Mouse (Mus musculus) cortical plate, adult 2 months (tissue): ENCODE data around the gene Selenow. TPM values are rescaled to one million over a fixed set of nuclear protein-coding genes. Genes with fewer than 3 reads are reported as not detected.

Experiments used
- H3K27ac ChIP-seq: fragments of 200-500 bp; 2 replicates; pipeline ENCODE4 v1.5.1; 2012; ENCODE audit warnings: low read length, control low read depth, inconsistent platforms; ENCODE audit not compliant: insufficient read depth
- H3K4me1 ChIP-seq: fragments of 200-500 bp; 2 replicates; pipeline ENCODE4 v1.6.1; 2011; ENCODE audit warnings: low read length; ENCODE audit not compliant: control insufficient read depth, insufficient read depth
- H3K4me3 ChIP-seq: fragments of 200-500 bp; 2 replicates; pipeline ENCODE4 v1.5.1; 2011; ENCODE audit warnings: mild to moderate bottlenecking, low read length, control low read depth; ENCODE audit not compliant: insufficient read depth
- CTCF ChIP-seq: fragments of 200-500 bp; IDR thresholded peaks from 2 replicates; pipeline ENCODE4 v1.5.1; 2011; ENCODE audit warnings: mild to moderate bottlenecking, control low read depth, low read length; ENCODE audit not compliant: insufficient read depth; ENCODE audit errors: extremely low read depth
- POLR2A ChIP-seq: fragments of 200-500 bp; IDR thresholded peaks from 2 replicates; pipeline ENCODE4 v1.6.1; 2011; ENCODE audit warnings: mild to moderate bottlenecking, low read length, control low read depth; ENCODE audit not compliant: insufficient read depth; ENCODE audit errors: extremely low read depth
- polyA plus RNA-seq: library from polyadenylated mRNA; depleted of rRNA; stranded (reverse); fragments of >200 nt; gene quantifications from 2 replicates; pipeline ENCODE4 v1.2.3, GENCODE M21; 2012

Selenow gene
- polyA plus RNA-seq, 1 experiment = 2,021 TPM

- no peak overlapping the region for H3K27ac ChIP-seq
- peaks cover 3% of the 10 kb centered on the region; the same call in 1 of the 2 replicates for H3K4me1 ChIP-seq
- no peak overlapping the region for H3K4me3 ChIP-seq
- no peak for TF ChIP-seq POLR2A
- no peak for TF ChIP-seq CTCF
Measured at GRCm38 (mm10) chr7:15960691-15961090, 38.5 kb upstream of the Selenow start.

GRCm38 (mm10) chr7:15956143-15956542, 33.9 kb upstream of the Selenow start:
- Histone ChIP-seq H3K4me1 (no peaks in the 10 kb centered on the region), H3K4me3 (no peak overlapping the region), H3K27ac (no peak overlapping the region)
- TF ChIP-seq CTCF = no peak
- TF ChIP-seq POLR2A = no peak

- Histone ChIP-seq H3K27ac (peak overlapping the region; percentile 15; the same call in 1 of the 2 replicates), H3K4me3 (no peak overlapping the region), H3K4me1 (no peaks in the 10 kb centered on the region)
- TF ChIP-seq CTCF (no peak), POLR2A (no peak)
Measured at GRCm38 (mm10) chr7:15955509-15955908, 33.3 kb upstream of the Selenow start.

DNA sequence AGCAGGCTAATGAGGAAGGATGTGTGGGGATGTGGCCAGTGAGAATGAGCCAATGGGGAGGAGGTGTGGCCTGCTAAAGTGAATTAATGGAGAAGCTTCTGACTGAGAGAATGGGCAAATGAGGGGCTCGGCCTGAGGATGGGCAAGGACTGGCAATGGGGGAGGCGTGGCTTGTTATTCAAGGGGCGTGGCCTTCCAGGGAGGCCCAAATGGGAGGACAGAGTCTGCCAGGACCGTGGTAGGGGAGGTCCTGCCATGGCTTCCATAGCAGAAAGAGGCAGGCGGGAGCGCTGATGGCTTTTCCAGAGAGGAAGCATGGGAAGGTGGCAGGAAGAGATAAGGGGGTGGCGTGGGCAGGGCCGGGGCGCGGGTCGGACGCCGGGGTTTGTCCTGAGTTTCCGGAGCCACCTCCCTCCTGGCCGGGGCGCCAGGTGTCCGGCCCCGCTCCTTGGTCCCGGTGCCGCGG, 32.8 kb upstream of the Selenow start:
- Histone ChIP-seq H3K27ac (no peak overlapping the region; the same call in 1 of the 2 replicates), H3K4me3 (no peak overlapping the region), H3K4me1 (no peaks in the 10 kb centered on the region)
- no peak for TF ChIP-seq POLR2A
- TF ChIP-seq CTCF = no peak

DNA sequence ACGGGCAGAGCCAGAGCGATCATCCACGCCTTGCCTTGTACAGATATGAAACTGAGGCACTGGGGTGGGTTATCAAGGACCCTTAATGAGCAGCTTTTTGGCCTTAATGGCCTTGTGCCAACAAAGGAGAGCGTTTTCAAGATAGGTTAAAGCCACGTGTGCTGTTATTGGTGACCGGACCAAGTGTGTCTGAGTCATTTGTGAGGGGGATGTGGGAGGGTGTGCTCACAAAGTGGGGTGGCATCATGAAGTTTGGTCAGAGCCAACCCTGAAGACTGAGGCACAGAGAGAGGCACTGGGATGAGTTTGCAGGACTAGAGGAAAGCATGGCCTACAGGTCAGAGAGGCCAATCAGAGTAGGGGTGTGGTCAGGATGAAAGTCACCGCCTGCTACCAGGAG, 32.2 kb upstream of the Selenow start:
- TF ChIP-seq POLR2A = no peak
- TF ChIP-seq CTCF = no peak

DNA sequence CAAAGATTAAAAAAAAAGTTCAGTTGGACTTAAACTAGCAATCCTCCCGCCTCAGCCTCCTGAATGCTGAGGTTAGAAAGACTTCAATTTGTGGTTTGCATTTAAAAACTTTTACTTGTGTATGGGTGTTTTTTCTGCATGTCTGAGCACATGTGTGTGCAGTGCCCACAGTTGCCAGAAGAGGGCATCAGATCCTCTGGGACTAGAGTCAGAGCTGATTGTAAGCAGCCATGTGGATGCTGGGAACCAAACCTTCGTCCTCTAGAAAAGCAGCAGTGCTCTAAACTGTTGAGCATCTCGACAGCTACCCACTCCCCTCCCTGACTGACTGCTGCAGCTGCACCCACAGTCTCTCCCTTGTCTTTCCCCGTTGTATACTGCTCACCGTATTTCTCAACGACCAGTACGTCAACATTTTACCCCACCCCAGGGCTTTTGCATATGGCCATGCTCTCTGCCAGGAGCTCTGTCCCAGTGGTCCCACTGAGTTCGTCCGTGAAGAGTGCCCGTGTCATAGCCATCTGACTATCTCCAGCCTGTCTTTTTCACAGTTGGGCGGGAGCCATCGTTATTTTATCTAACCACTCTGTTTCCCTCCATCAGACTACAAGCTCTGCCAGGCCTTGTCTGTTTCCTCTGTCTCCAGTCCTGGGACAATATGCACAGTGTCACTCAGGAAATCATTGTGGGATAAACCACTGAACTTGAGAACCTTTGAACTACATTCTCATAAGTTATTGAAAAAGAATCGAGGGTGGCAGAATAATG, 31.3 kb upstream of the Selenow start:
- no peak for TF ChIP-seq POLR2A
- 0 out of 2 replicates have a peak, but pooled peaks have one; percentile 19 for TF ChIP-seq CTCF
- Histone ChIP-seq H3K4me1 (no peaks in the 10 kb centered on the region), H3K4me3 (no peak overlapping the region), H3K27ac (no peak overlapping the region)

More for the DNA sequence above, 32.2 kb upstream of the Selenow start:
- no peaks in the 10 kb centered on the region for H3K4me1 ChIP-seq
- H3K4me3 ChIP-seq = no peak overlapping the region
- no peak overlapping the region for H3K27ac ChIP-seq

DNA sequence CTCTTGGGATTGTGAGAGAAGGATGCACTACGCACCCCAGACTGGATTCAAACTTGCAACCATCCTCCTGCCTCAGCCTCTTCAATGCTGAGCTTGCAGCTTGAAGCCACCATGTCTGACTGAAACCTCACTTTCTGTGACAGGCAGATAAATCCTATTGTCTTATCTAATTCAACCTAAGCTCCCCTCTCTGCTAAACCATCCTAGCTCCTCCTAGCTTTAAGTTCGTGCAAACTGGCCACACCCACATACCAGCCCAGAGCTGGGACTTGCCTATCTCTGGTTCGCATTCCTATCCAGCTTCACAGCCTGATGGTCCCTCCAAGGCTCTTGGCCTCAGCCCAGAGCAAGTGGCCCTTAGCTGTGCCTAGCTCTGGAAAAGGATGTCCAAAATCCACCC, 30.2 kb upstream of the Selenow start:
- Histone ChIP-seq H3K27ac (no peak overlapping the region), H3K4me3 (no peak overlapping the region), H3K4me1 (no peaks in the 10 kb centered on the region)
- TF ChIP-seq POLR2A (no peak), CTCF (no peak)

DNA sequence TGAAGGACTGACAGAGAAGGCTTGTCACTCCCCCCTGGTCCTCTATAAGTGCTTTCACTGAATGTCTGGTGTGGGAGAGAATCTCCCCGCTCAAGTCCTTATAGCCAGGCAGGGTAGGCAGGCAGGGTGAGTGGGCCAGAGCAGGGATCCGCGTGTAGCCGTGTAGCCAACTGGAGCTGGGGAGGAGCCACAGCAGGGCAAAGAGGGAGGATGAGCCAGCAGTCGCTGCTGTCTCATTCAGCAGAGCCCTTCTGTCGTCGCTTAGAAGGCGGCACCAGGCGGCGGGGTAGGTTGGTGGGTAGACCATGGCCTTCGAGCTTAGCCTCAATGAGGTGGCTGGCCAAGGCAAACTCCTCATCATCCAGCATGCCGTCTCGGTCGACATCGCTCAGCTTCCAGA, 27.8 kb upstream of the Selenow start:
- no peak for TF ChIP-seq POLR2A
- no peak for TF ChIP-seq CTCF
- H3K4me1 ChIP-seq = no peaks in the 10 kb centered on the region; the same call in 1 of the 2 replicates

DNA sequence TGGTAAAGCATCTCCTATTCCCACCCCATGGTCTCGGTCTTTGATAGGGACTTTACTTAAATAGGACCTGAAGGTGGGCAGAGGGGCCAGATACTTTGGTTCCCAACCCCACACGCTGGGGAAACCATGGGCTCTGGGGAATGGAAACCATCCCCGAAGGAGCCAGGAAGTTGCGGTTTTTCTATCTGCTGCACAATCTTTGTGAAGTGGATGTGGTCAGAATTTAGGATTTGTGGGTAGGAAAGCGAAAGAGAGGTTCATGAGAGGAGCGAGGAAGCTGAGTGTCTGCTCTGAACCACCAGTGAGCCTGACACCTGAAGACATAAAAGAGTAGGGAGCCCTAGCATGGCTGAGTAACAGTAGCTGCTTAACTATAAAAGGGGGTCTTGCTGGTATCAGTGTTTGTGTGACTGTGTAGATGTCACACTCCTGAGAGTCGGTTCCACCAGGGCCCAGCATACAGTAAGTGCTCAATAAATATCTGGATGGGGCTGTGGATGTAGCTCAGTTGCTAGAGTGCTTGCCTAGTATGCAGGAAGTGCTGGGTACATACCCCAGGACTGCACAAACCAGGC, 27.1 kb upstream of the Selenow start:
- Histone ChIP-seq H3K27ac (no peak overlapping the region), H3K4me3 (no peak overlapping the region), H3K4me1 (peaks cover 2% of the 10 kb centered on the region; the same call in 1 of the 2 replicates)
- TF ChIP-seq POLR2A (no peak), CTCF (no peak)

More for the DNA sequence above, 27.8 kb upstream of the Selenow start:
- Histone ChIP-seq H3K27ac (no peak overlapping the region), H3K4me3 (no peak overlapping the region)

- H3K4me1 ChIP-seq = peaks cover 4% of the 10 kb centered on the region; the same call in 1 of the 2 replicates
- H3K27ac ChIP-seq = no peak overlapping the region
- peak overlapping the region; percentile 6 for H3K4me3 ChIP-seq
- TF ChIP-seq CTCF (peak; percentile 52), POLR2A (no peak)
Measured at GRCm38 (mm10) chr7:15948381-15948941, 26.3 kb upstream of the Selenow start.
